Mouse (Mus musculus): ENCODE data around the gene Gns. TPM values are rescaled to one million over a fixed set of nuclear protein-coding genes. Genes with fewer than 3 reads are reported as not detected.

The Gns gene
- polyA plus RNA-seq (2014; fragmentation: Nextera tagmentation; extraction: Ambion mirVana) = 31.2 and 31.6 TPM in 2 replicates

DNA sequence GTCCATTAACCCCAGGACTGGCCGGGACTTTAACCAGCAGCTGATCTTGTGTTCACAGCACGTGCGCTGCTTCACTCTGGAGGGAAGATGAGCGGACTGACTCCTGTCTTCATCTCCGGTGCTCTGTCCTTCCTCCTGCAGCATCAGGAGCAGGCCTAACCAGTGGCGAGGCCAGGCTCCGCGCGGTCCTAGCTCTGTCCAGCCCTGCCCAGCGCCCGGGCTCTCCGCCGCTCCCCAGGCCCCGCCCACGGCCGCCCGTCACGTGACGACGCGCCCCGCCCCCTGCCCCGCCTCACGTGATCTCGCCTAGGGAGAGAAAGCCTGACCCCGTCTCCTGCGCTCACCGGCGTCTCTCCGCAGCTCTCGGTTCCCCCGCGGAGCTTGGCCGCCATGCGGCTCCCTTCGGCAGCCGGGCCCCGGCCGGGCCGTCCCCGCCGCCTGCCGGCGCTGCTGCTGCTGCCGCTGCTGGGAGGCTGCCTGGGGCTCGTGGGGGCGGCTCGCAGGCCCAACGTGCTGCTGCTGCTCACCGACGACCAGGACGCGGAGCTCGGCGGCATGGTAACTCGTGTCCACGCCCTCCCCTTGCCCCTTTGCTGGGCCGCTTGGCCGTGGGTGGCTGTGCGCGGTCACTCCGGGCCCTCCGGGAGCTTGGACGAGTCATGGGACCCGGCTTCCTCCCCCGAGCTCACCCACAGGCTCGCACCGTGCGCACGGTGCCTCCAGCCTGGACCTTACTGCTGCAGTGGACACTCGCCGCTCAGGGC, at the start of gene Gns:
Gene Gns, plus strand, starts transcription at position 290 of the 764 bp plus-strand sequence.
- under 1% methylated on average over 71 of the region's 72 CpGs for WGBS
- H3K4me3 ChIP-seq (ENCODE audit: low read depth, low read length) = peak within 1 kb of the TSS; percentile 82
- H3K27ac ChIP-seq (ENCODE audit: low read depth, low read length) = peak within 1 kb of the TSS; percentile 11; the same call in 1 of the 2 replicates
- H3K4me2 ChIP-seq = peak within 1 kb of the TSS; percentile 82
- ATAC-seq (replicated peaks; ENCODE audit: low FRiP score) (peak; percentile 94), DNase-seq (ENCODE audit: low spot score) (peak; percentile 97)
- H3K9ac ChIP-seq (ENCODE audit: low read depth, low read length) = peak within 1 kb of the TSS; percentile 80
- no peaks in the 10 kb centered on the region; the same call in 1 of the 2 replicates for H3K36me3 ChIP-seq (ENCODE audit: control insufficient read depth, insufficient read depth, low read length)
- H3K9me3 ChIP-seq (ENCODE audit: control insufficient read depth, low read length) = no peaks in the 10 kb centered on the region
- no peaks in the 10 kb centered on the region for H3K27me3 ChIP-seq (replicated peaks; ENCODE audit: control insufficient read depth, insufficient read depth, low read length)
- peaks cover 9% of the 10 kb centered on the region; the same call in 1 of the 2 replicates for H3K4me1 ChIP-seq (replicated peaks; ENCODE audit: control insufficient read depth, insufficient read depth, low read length)

DNA sequence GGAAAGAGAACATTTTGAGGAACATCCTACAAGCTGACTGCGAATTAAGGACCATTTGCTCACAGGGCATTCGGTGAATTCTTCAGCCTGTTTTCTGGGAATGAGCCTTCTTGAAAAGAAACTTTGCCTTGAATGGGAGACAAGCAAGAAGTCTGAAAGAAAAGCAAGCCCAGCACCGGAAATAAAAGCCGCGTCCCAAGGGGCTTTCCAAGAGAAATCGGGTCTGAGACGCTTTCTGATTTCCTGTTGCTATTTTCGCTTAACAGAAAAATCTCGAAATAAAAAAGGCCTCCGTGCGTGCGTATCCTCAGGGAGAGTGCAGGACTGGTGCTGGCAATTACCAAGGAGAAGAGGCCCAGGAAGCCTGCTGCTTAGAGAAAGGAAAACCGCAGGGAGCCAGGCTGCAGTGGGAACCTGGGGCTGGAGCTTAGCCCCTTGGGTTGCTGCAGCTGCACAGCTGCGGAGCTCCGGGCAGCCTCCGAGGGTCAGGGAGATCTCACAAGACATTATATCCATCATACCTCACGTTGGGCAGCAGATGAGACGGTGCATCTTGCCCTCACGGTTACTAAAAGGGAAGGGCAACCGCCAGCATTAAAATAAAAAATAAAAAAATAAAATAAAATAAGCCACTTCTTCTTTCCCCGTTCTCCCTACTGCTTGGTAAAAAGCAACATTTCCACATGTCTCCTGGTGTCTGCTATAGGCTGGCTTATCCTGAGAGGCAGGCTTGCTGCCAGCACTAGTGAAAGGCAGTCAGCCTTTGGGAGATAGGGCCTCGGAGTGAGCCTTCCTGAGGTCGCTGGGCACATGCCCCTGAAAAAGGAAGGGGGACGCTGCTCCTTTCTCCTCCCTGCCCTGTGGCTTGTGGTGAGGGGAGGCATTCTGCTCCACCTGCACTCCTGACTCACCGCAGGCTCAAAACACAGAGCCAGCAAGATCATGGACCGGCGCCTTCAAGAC, 49.3 kb upstream of the Gns start:
- Histone ChIP-seq H3K9me3 (ENCODE audit: control insufficient read depth, low read length) (no peaks in the 10 kb centered on the region), H3K27ac (ENCODE audit: low read depth, low read length) (no peak overlapping the region), H3K4me3 (ENCODE audit: low read depth, low read length) (no peak overlapping the region), H3K27me3 (replicated peaks; ENCODE audit: control insufficient read depth, insufficient read depth, low read length) (peaks cover 30% of the 10 kb centered on the region), H3K4me2 (peak overlapping the region; percentile 14; the same call in 1 of the 2 replicates), H3K4me1 (replicated peaks; ENCODE audit: control insufficient read depth, insufficient read depth, low read length) (no peaks in the 10 kb centered on the region), H3K36me3 (ENCODE audit: control insufficient read depth, insufficient read depth, low read length) (no peaks in the 10 kb centered on the region), H3K9ac (ENCODE audit: low read depth, low read length) (no peak overlapping the region)
- 26% methylated on average over 27 of the region's 27 CpGs for WGBS
- no peak for ATAC-seq (replicated peaks; ENCODE audit: low FRiP score)
- no peak for DNase-seq (ENCODE audit: low spot score)

DNA sequence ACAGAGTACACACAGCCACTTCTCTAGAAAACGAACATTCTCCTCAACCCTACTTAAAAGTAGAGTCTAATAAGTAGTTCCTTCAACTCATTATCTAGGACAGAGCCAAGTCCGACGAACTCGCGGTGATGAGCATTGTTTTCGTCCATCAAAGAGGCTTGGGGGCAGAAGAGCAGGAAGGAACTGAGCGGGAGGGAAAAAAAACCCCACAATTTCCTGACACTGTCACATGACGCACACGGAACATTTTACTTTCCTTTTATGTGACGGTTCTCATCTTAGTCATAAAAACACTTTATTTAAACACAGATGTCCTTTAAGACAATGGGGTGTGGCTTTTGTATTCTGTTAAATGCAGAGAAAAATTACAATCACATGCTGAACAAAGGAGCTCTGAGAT, 48.5 kb upstream of the Gns start:
- WGBS = 50% methylated on average over 10 of the region's 10 CpGs
- no peaks in the 10 kb centered on the region for H3K4me1 ChIP-seq (replicated peaks; ENCODE audit: control insufficient read depth, insufficient read depth, low read length)
- no peak for ATAC-seq (replicated peaks; ENCODE audit: low FRiP score)
- no peak overlapping the region for H3K9ac ChIP-seq (ENCODE audit: low read depth, low read length)
- peaks cover 23% of the 10 kb centered on the region for H3K27me3 ChIP-seq (replicated peaks; ENCODE audit: control insufficient read depth, insufficient read depth, low read length)
- DNase-seq (ENCODE audit: low spot score) = no peak
- no peaks in the 10 kb centered on the region for H3K36me3 ChIP-seq (ENCODE audit: control insufficient read depth, insufficient read depth, low read length)
- H3K4me3 ChIP-seq (ENCODE audit: low read depth, low read length) = no peak overlapping the region
- no peaks in the 10 kb centered on the region for H3K9me3 ChIP-seq (ENCODE audit: control insufficient read depth, low read length)
- no peak overlapping the region for H3K4me2 ChIP-seq
- H3K27ac ChIP-seq (ENCODE audit: low read depth, low read length) = no peak overlapping the region

DNA sequence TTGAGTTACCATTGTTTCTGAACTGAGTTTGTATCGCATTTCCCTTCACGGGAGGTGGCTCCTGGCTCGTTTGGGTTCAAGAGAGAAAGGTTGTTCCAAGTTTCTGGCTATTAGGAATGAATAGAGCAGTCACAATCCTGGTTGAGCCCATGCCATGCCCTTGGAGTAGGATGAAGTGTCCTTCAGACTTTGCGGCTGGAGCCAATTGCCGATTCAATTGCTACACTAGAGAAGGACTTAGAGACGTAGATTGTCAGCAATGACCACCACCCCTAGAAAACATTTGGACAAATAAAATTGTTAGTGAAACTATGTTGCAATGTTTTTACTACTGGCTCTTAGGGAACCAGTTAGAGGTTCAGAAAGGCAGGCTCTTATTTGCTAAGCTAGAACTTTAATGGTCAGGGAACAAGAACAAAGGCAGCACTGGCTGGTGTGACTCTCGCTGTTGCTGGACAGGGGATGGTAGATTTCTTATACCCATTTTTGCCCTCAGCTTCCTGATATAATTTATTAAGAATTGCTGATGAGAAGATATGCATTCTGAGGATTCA, 46.4 kb upstream of the Gns start:
- H3K4me3 ChIP-seq (ENCODE audit: low read depth, low read length) = no peak overlapping the region
- H3K27ac ChIP-seq (ENCODE audit: low read depth, low read length) = no peak overlapping the region
- no peaks in the 10 kb centered on the region for H3K36me3 ChIP-seq (ENCODE audit: control insufficient read depth, insufficient read depth, low read length)
- H3K4me2 ChIP-seq = no peak overlapping the region
- no peak for ATAC-seq (replicated peaks; ENCODE audit: low FRiP score)
- no peaks in the 10 kb centered on the region for H3K4me1 ChIP-seq (replicated peaks; ENCODE audit: control insufficient read depth, insufficient read depth, low read length)
- H3K9me3 ChIP-seq (ENCODE audit: control insufficient read depth, low read length) = no peaks in the 10 kb centered on the region
- WGBS = 78% methylated on average over 7 of the region's 7 CpGs
- no peak for DNase-seq (ENCODE audit: low spot score)
- H3K27me3 ChIP-seq (replicated peaks; ENCODE audit: control insufficient read depth, insufficient read depth, low read length) = peaks cover 3% of the 10 kb centered on the region; the same call in 1 of the 2 replicates
- no peak overlapping the region for H3K9ac ChIP-seq (ENCODE audit: low read depth, low read length)

DNA sequence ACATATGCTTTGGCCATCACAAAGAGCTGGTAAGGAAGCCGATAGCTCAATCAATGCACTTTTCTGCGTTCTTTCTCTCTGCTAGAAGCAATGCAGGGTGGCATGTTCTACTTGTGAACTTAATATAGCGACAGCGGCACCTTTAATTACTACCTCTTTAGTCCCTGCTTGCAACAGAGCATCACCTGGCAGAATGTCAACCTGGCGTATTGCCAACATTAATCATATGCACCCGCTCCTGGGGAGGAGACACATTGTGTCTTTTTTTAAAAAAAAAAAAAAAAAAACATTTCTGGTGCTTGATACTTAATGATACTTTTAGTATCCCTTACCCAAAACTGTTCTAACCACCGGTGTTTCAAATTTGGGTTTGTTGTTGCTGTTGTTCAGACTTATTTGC, 41.4 kb upstream of the Gns start:
- Histone ChIP-seq H3K4me1 (replicated peaks; ENCODE audit: control insufficient read depth, insufficient read depth, low read length) (no peaks in the 10 kb centered on the region), H3K4me2 (no peak overlapping the region), H3K36me3 (ENCODE audit: control insufficient read depth, insufficient read depth, low read length) (no peaks in the 10 kb centered on the region), H3K4me3 (ENCODE audit: low read depth, low read length) (no peak overlapping the region), H3K9ac (ENCODE audit: low read depth, low read length) (no peak overlapping the region), H3K9me3 (ENCODE audit: control insufficient read depth, low read length) (no peaks in the 10 kb centered on the region), H3K27ac (ENCODE audit: low read depth, low read length) (no peak overlapping the region), H3K27me3 (replicated peaks; ENCODE audit: control insufficient read depth, insufficient read depth, low read length) (no peaks in the 10 kb centered on the region)
- DNase-seq (ENCODE audit: low spot score) = no peak
- no peak for ATAC-seq (replicated peaks; ENCODE audit: low FRiP score)
- 87% methylated on average over 7 of the region's 7 CpGs for WGBS

DNA sequence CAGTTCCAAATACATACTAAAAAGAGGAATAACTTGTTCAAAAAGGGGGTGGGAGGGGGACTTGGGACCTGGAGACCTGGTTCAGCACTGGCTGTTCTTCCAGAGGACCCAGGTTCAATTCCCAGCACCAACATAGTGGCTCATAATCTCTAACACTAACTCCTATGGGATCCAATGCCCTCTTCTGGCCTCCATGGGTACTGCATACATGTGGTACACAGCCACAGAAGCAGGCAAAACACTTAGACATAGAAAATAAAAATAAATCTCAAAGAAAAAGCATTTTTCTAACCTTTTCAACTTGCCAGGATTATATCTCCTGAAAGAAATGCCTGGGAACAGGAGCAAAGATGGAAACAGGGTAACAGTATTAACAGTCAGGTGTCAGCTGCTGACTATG, 38.7 kb upstream of the Gns start:
- Histone ChIP-seq H3K4me2 (no peak overlapping the region), H3K27ac (ENCODE audit: low read depth, low read length) (no peak overlapping the region), H3K9ac (ENCODE audit: low read depth, low read length) (no peak overlapping the region), H3K36me3 (ENCODE audit: control insufficient read depth, insufficient read depth, low read length) (no peaks in the 10 kb centered on the region), H3K9me3 (ENCODE audit: control insufficient read depth, low read length) (no peaks in the 10 kb centered on the region), H3K4me1 (replicated peaks; ENCODE audit: control insufficient read depth, insufficient read depth, low read length) (no peaks in the 10 kb centered on the region), H3K4me3 (ENCODE audit: low read depth, low read length) (no peak overlapping the region), H3K27me3 (replicated peaks; ENCODE audit: control insufficient read depth, insufficient read depth, low read length) (no peaks in the 10 kb centered on the region)
- no peak for DNase-seq (ENCODE audit: low spot score)
- no peak for ATAC-seq (replicated peaks; ENCODE audit: low FRiP score)

DNA sequence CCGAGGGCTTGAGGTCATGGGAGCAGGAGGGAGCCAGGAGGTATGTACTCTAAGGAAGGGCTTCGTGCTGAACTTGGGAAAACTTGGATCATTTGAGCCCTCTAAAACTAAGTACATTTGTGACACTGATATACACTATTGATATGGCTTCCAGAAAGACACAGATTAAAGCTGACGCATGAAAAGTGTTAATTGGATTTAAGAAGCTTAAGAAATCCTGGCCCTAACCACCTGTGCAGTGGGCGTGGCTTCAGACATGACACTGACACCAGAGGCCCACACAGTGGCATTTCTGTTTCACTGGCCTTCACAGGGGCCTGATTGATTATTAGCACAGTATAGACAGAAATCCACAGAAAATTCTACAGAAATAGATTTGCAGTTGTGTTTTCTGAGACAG, 35.3 kb upstream of the Gns start:
- Histone ChIP-seq H3K4me1 (replicated peaks; ENCODE audit: control insufficient read depth, insufficient read depth, low read length) (no peaks in the 10 kb centered on the region), H3K4me2 (no peak overlapping the region), H3K36me3 (ENCODE audit: control insufficient read depth, insufficient read depth, low read length) (no peaks in the 10 kb centered on the region), H3K27ac (ENCODE audit: low read depth, low read length) (no peak overlapping the region), H3K9me3 (ENCODE audit: control insufficient read depth, low read length) (no peaks in the 10 kb centered on the region), H3K4me3 (ENCODE audit: low read depth, low read length) (no peak overlapping the region), H3K9ac (ENCODE audit: low read depth, low read length) (no peak overlapping the region), H3K27me3 (replicated peaks; ENCODE audit: control insufficient read depth, insufficient read depth, low read length) (no peaks in the 10 kb centered on the region)
- no peak for ATAC-seq (replicated peaks; ENCODE audit: low FRiP score)
- WGBS = 78% methylated on average over 4 of the region's 4 CpGs
- no peak for DNase-seq (ENCODE audit: low spot score)

DNA sequence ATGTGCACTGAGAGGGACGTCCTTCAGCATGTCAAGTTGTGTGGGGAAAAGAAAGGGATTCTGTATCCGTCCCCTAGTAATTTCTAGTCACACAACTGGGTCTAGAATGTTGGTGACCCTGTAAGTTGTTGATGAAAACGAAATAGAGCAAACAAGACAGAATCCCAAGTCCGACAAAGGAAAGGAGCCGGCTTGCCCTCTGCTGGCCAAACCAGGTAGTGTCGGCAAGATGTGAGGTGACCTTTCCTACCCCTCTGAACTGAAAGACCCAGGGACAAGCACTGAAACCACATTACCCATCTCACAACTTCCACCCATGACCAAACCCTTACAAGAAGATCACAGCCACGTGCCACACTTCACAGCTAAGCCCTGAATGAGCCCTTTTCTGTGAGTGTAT, 34.0 kb upstream of the Gns start:
- H3K4me1 ChIP-seq (replicated peaks; ENCODE audit: control insufficient read depth, insufficient read depth, low read length) = no peaks in the 10 kb centered on the region
- H3K9me3 ChIP-seq (ENCODE audit: control insufficient read depth, low read length) = no peaks in the 10 kb centered on the region
- no peak overlapping the region for H3K4me2 ChIP-seq
- no peak overlapping the region for H3K27ac ChIP-seq (ENCODE audit: low read depth, low read length)
- H3K9ac ChIP-seq (ENCODE audit: low read depth, low read length) = no peak overlapping the region
- no peaks in the 10 kb centered on the region for H3K36me3 ChIP-seq (ENCODE audit: control insufficient read depth, insufficient read depth, low read length)
- no peaks in the 10 kb centered on the region for H3K27me3 ChIP-seq (replicated peaks; ENCODE audit: control insufficient read depth, insufficient read depth, low read length)
- WGBS = 13% methylated on average over 7 of the region's 7 CpGs
- DNase-seq (ENCODE audit: low spot score) (peak; percentile 52), ATAC-seq (replicated peaks; ENCODE audit: low FRiP score) (no peak)
- H3K4me3 ChIP-seq (ENCODE audit: low read depth, low read length) = no peak overlapping the region
